Mouse (Mus musculus) right cerebral cortex, adult 2 months (tissue): ENCODE data around the gene Fkbp2.

Source experiments
- DNase-seq, 2 experiments: peaks; one replicate each; pipeline ENCODE4 v3.0.0; 2021 to 2022; ENCODE audit warnings: low spot score in 2 of 2

Gene Fkbp2

GRCm38 (mm10) chr19:6940396-6941351, 39.6 kb downstream of the Fkbp2 start:
- no peak for DNase-seq

GRCm38 (mm10) chr19:6939106-6940002, 40.9 kb downstream of the Fkbp2 start:
- DNase-seq, result no peak

GRCm38 (mm10) chr19:6937541-6938465, 42.5 kb downstream of the Fkbp2 start:
- DNase-seq, result no peak

GRCm38 (mm10) chr19:6936299-6936698, 44.0 kb downstream of the Fkbp2 start:
- no peak for DNase-seq

- DNase-seq, result no peak
Measured at GRCm38 (mm10) chr19:6934195-6934977, 45.9 kb downstream of the Fkbp2 start, which contains the start of gene Kcnk4. Kcnk4 (minus strand) TSS chr19:6934515.

GRCm38 (mm10) chr19:6933436-6934194, 46.7 kb downstream of the Fkbp2 start:
- peak; percentile 50 to 74 for DNase-seq

GRCm38 (mm10) chr19:6933102-6933435, 47.2 kb downstream of the Fkbp2 start:
- DNase-seq, result no peak

GRCm38 (mm10) chr19:6932018-6932417, 48.3 kb downstream of the Fkbp2 start:
- no peak for DNase-seq

- no peak for DNase-seq
Measured at GRCm38 (mm10) chr19:6931002-6931401, 49.3 kb downstream of the Fkbp2 start.

GRCm38 (mm10) chr19:6928080-6928479, 52.2 kb downstream of the Fkbp2 start:
- DNase-seq, result no peak
